Mouse (Mus musculus): Measurements from ENCODE around the gene Sidt1.
A peak's percentile ranks its signal among the peaks of the same experiment; 100 is the strongest.

The Sidt1 gene

DNA sequence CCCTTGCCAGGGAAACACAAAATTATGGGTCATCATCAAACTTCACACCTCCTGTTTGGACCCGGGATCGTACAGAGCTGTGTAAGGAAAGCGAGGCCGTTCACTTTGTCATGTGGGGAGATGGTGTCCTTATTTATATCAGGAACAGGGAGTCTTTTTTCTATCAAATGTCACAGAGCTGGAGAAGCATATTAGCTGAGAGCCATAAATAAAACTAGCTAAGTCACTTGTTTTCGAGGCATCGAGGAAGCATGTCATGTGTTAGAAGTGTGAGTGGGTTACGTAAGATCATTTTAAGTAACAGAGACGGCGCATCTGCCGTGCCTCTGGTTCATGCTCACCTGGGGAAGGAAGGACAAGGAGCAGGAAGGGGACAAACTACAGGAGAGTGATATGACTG is 83.0 kb downstream of the Sidt1 start:
- no peak for DNase-seq (ENCODE audit: low spot score)

- no peak for DNase-seq (ENCODE audit: low spot score)
Measured at GRCm38 (mm10) chr16:44243323-44243722, 89.7 kb downstream of the Sidt1 start.

DNA sequence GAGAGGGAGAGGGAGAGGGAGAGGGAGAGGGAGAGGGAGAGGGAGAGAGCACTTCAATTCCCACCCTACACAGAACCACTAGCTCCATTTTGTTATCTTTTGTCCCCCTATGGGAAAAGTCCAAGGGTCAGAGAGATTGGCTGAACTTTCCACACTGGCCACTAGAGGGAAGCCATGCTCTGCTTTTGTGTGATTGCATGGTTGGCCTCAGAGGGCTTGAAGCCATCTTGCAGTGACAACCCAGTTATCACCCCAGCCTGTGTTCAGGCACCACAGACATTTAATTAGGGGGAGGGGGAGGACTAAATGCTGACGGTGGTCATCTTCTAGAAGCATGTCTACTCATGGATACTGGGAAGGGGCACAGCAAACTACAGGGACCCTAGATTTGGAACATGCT is 90.4 kb downstream of the Sidt1 start:
- peak; percentile 51 for DNase-seq (ENCODE audit: low spot score)

GRCm38 (mm10) chr16:44240406-44240805 is 92.6 kb downstream of the Sidt1 start:
- DNase-seq (ENCODE audit: low spot score), result no peak

- DNase-seq (ENCODE audit: low spot score), result no peak
Measured at GRCm38 (mm10) chr16:44238835-44239263, 94.1 kb downstream of the Sidt1 start.

- no peak for DNase-seq (ENCODE audit: low spot score)
Measured at GRCm38 (mm10) chr16:44237836-44238235, 95.2 kb downstream of the Sidt1 start.

DNA sequence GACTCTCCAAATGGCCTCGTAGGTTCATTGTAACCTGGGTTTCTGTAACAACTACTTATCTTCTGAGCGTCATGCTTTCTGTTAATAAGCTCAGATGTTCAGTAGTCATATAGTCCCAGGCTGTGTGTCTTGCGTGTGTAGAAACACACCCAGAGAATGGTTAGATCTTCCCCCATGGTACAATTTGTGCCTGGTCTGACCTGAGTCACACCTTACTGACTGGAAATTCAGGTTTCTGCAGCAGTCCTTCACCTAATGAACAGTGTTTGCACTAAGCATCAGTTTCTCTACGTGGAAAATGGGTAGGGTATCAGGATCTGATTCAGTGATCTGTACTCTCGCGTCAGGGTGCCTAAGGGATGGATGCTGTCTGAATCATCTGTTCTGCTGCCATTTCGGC is 100.0 kb downstream of the Sidt1 start:
- DNase-seq (ENCODE audit: low spot score), result no peak

DNA sequence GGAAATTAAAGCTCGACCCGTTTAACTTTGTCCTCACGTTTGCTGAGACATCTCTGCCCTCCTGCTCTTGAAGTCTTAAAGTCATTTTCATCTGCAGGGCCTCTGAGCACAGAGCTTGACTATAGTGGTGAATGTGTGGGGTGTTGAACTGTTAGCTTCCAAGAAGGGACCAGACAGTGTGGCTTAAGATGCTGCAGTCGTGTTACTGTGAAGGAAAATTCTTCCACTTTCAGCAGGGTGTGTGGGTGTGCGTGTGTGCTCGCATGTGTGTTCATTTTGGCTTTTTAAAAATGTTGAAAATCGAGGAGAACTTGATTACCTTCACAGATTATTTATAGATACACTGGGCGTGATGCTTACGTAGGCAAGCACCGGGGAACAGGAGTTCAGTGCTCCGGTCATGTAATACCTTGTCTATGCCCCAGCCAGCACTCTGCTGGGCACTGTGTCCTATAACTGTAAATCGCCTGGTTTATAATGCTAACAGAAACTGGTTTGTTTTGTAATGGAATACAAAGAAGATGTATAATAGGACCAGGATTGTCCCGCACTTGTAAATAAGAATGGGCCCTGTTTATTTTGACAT is 106.2 kb downstream of the Sidt1 start:
- no peak for DNase-seq (ENCODE audit: low spot score)

GRCm38 (mm10) chr16:44221463-44221862 is 111.5 kb downstream of the Sidt1 start:
- DNase-seq (ENCODE audit: low spot score), result no peak

GRCm38 (mm10) chr16:44216417-44216816 is 116.6 kb downstream of the Sidt1 start:
- no peak for DNase-seq (ENCODE audit: low spot score)

DNA sequence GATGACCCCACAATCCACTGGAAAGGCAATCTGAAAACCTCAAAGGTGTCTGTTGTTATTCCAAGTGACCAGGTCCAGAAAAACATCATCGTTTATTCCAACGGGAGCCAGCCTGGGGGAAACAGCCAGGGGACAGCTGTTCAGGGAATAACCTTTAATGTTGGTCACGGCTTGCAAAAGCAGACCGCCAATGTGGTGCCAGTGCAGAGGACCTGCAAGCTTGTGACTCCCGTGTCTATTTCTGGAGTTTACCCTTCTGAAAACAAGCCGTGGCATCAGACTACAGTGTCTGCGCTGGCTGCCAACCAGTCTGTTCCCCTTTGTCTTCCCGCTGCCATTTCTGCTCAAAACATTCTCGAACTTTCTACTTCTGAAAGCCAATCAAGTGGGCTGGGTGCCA is 117.5 kb downstream of the Sidt1 start:
- DNase-seq (ENCODE audit: low spot score), result no peak

GRCm38 (mm10) chr16:44212703-44213102 is 120.3 kb downstream of the Sidt1 start:
- DNase-seq (ENCODE audit: low spot score), result no peak

GRCm38 (mm10) chr16:44211054-44211414 is 122.0 kb downstream of the Sidt1 start:
- DNase-seq (ENCODE audit: low spot score), result no peak

DNA sequence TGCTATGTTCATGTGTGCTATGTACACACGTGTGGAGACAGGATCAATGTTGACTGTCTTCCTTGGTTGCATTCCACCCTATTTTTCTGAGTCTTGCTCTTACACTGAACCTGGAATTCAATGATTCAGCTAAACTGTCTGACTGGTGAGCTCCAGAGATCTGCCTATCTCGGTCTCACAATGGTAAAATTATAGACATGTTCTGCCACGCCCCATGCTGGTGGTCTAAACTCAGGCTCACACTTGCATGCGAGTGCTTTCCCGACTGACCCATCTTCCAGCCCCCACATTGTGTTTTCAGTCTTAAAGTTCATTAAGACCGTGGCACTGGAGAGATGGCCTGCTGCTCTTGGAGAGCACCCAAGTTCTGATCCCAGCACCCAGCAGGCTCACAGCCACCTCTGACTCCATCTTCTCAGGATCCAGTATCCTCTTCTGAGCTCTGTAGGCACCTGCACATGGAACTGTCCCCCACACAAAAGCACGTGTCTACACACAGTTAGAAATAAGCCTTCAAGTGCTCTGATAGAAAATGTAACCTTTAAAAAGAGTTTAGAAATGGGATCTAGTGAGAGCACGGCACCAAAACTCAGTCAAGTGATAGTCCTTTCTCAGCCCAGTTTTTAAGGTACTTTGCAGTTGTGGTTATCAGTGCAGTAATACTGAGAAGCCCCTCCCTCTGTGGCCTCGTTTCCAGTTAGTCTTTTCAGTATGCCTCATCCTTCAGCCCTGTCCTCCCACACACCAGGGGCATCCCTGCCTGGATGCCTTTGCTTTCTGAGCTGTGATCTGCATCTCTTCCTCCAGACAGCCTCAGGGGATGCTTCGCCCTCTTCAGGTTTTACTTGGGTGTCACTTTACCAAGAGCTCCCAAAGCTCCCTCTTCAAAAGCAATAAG is 122.6 kb downstream of the Sidt1 start:
- no peak for DNase-seq (ENCODE audit: low spot score)

GRCm38 (mm10) chr16:44205973-44206372 is 127.0 kb downstream of the Sidt1 start:
- DNase-seq (ENCODE audit: low spot score), result no peak

DNA sequence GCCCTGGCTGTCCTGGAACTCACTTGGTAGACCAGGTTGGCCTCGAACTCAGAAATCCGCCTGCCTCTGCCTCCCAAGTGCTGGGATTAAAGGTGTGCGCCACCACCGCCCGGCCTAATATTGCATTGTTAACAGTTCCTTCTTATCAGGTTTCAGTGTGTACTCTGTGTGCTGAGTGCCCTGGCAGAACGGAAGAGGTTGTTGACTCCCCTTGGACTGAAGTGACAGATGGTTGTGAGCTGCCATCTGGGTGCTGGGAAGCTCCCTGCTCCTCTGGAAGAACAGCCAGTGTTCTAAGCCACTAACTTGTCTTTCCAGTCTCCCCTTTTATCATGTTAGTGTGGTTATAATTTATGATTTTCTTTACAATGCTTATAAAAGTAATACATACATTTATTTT is 128.7 kb downstream of the Sidt1 start:
- DNase-seq (ENCODE audit: low spot score), result no peak

- DNase-seq (ENCODE audit: low spot score), result no peak
Measured at GRCm38 (mm10) chr16:44200146-44200545, 132.8 kb downstream of the Sidt1 start.

DNA sequence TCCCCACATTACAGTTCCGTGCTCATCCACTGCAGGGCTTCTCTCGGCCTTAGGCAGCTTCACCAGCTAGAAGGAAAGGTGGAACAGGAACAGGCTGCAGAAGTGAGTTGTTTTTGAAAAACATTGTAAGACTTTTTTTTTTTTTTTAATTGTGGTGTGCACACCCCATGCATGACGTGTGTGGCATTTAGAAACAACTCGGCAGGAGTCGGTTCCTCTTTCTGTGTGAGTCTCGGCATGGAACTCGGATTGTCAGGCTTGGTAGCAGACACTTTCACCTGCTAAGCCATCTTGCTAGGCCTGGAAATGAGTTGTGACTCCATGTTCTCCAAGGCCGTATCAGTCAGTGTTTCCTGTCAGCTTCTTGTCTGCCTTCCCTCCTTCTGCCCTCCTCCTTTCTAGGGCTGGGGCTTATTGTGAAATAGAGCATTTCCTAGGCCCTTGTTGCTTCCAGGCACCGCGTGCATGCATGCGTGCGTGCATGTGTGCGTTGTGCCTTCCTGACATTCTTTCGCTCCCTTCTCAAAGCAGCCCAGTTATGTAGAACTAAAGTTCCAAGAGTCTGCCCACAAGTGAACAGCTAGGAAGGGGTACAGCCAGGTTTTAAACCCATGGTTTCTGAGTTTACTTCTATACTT is 133.8 kb downstream of the Sidt1 start:
- no peak for DNase-seq (ENCODE audit: low spot score)

DNA sequence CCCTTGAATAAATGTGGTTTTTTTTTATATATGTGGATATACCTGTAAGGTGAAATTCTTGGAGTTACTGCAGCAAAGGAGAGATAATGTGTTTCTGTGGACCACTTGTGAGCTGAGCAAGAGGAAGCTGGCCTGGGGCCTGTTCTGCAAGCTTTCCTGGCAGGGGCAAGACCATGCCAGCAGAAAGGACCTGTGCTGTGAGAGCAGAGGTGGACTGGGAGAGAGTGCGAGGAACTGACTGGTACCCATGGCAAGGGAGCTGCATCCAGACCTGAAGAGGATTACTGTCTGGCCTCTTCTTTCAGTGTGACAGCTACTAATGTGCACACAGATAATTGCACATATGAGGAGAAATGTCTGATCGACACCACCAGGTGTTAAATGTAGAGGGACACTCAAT is 142.0 kb downstream of the Sidt1 start:
- DNase-seq (ENCODE audit: low spot score), result no peak

Measured in T-cell, adult 2 months (primary cell).